Mouse (Mus musculus) heart, adult 10 weeks (tissue): ENCODE data around the gene Vcl. TPM values are rescaled to one million over a fixed set of nuclear protein-coding genes. Genes with fewer than 3 reads are reported as not detected.

ENCODE experiments used
- polyA plus RNA-seq: library from polyadenylated mRNA; stranded (reverse); fragments of 350-450 nt; fragmentation: Illumina TruSeq; extraction: RNeasy Lipid Tissue Mini Kit (QIAGEN cat#74804); gene quantifications from one replicate; pipeline ENCODE4 v1.2.3, GENCODE M21; 2014; ENCODE audit warnings: low read depth, low replicate concordance

Vcl gene
- 79.5 TPM for polyA plus RNA-seq

DNA sequence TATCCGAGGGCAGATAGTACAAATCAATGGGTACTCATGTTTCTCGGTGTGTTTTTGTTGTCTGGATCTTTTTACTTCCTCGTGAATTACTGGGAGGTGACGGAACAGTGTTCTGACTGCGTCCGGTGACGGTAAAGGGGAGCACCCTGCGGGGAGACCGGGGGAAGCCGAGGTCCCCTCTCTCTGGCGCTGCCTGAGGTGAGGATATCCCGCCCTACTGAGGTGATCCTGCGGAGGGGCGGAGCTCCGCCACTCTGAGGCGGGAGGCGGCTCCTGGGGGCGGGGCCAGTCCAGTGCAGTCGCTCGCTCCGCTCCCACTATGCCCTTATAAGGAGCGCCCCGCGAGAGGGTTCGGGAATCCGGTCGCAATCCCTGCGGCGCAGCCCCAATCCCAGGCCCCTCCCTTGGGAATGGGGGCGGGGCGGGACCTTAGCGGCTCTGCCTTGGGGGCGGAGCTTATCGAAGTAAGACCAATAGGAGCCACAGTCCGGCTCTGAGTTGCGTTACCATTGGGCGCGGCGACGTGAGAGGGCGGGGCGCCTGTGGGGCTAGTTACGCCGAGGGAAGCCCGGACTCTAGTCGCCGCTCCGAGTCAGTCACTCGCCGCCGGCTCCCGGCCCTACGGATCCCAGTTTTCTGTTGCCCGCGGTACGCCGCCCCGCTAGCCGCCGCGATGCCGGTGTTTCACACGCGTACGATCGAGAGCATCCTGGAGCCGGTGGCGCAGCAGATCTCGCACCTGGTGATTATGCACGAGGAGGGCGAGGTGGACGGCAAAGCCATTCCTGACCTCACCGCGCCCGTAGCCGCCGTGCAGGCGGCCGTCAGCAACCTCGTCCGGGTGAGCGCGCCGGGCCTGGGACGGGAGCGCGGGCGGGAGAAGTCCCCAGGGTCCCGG is at the start of gene Vcl:
Gene Vcl, plus strand, starts transcription at position 551 of the 898 bp plus-strand sequence.

GRCm38 (mm10) chr14:21052112-21052780 is 123.0 kb downstream of the Vcl start, which contains the start of the genes Ap3m1 and Adk:
Gene Ap3m1 (minus strand): TSS chr14:21052508.
Gene Adk (plus strand): TSS chr14:21052574.

Other genes with a start within 250 kb of the Vcl start
- gene Fut11, start 234.4 kb upstream of the Vcl start, polyA plus RNA-seq, result 6.8 TPM
- 175 TPM for gene Chchd1, start 226.4 kb upstream of the Vcl start, polyA plus RNA-seq
- 44.9 TPM for gene Zswim8, start 221.8 kb upstream of the Vcl start, polyA plus RNA-seq
- gene Ndst2, start 194.8 kb upstream of the Vcl start, polyA plus RNA-seq, result 13.7 TPM
- gene Camk2g, start 135.3 kb upstream of the Vcl start, polyA plus RNA-seq, result 46.3 TPM
- 2.6 TPM for gene Plau, start 92.7 kb upstream of the Vcl start, polyA plus RNA-seq
- gene Ap3m1, start 123.1 kb downstream of the Vcl start, polyA plus RNA-seq, result 47.8 TPM
- gene Adk, start 123.2 kb downstream of the Vcl start, polyA plus RNA-seq, result 186 TPM